Mouse (Mus musculus) CD4-positive, CD25-positive, alpha-beta regulatory T cell, adult 9 weeks (primary cell): ENCODE results near the gene Cep97. TPM values are rescaled to one million over a fixed set of nuclear protein-coding genes. Genes with fewer than 3 reads are reported as not detected.

Experiments used
- polyA plus RNA-seq: library from polyadenylated mRNA; unstranded; fragments of 100-300 nt; shearing (Covaris generic); gene quantifications from one replicate; pipeline ENCODE4 v1.2.1, GENCODE M21; 2017

The Cep97 gene
- polyA plus RNA-seq, result 45.2 TPM

DNA sequence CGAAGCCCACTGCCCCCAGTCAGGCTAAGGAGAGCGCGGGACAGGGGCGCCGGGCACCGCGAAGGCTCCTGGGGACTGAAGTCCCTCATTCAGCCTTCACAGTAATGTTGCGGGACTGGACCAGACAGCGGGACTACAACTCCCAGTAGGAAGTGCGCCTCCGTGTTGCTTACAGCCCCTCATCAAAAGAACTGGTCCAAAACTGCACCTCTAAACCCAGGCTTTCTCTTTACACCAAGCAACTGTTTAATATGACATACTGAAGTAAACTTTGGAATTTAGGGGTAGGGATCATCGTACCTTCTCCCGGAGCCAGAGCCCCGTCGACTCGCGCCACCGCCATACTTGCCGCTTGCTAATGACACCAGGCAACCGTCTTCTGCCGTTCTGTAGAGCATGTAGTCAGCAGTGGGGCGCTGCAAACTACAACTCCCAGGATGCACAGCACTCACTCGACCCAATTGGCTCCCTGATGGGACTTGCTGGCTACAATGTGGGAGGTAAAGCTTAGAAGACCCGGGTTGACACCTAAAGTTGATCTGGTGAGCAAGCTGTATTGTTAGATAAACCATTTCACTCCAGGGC, at the start of gene Cep97:
Gene Cep97, minus strand, starts transcription at position 403 of the 585 bp plus-strand sequence.

GRCm38 (mm10) chr16:55973431-55974255, 39.0 kb upstream of the Cep97 start, which contains the start of gene Zbtb11:
Gene Zbtb11 (plus strand): TSS chr16:55973883.

GRCm38 (mm10) chr16:55966212-55966871, 31.7 kb upstream of the Cep97 start, which contains the start of gene Rpl24:
Gene Rpl24 (plus strand): TSS chr16:55966275.

DNA sequence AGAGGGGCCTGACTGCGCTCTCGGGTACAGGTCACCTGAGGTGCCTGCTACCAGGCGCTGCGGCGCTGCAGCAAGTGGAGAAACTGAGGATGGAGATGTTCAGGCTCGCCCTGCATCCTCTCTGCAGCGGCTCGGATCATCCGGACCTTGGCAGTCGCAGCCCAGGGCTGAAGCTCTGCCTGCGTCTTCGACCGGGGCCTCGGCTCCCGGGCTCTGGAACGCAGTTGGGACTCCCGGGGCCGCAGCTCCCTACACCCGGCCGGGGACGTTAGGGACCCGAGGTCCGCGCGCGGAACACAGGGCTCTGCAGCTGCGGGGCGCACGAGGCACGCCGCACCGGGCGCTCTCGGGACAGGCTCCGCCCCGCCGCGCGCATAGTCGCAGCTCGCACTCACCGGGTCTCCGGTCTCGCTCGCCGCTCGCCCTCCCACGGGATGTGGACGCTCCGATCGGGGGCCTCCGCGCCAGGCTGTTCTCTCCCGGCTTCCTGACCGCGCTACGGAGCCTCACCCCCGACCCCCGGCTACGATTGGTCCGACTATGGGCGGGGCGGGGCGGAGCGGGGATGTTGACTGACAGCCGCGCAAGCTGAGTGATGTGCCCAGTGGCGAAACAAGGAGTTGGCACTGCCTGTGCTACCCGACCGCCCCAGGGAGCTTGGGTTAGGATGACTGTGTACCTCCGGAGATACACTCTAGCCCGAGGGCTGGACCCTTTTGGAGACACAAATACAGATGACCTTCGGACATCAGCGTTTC, 39.6 kb downstream of the Cep97 start, which contains the start of gene Nxpe3:
Gene Nxpe3, minus strand, starts transcription at position 393 of the 758 bp plus-strand sequence.

Other genes starting within 250 kb of the Cep97 start
- 27.1 TPM for gene Nfkbiz, start 96.0 kb downstream of the Cep97 start, polyA plus RNA-seq
- 41.1 TPM for gene Nxpe3, start 39.6 kb downstream of the Cep97 start, polyA plus RNA-seq
- 969 TPM for gene Rpl24, start 31.4 kb upstream of the Cep97 start, polyA plus RNA-seq
- gene Zbtb11, start 39.0 kb upstream of the Cep97 start, polyA plus RNA-seq, result 17.8 TPM
- 111 TPM for gene Pcnp, start 94.9 kb upstream of the Cep97 start, polyA plus RNA-seq
- 43.0 TPM for gene Trmt10c, start 103.0 kb upstream of the Cep97 start, polyA plus RNA-seq
- 71.7 TPM for gene Senp7, start 113.5 kb upstream of the Cep97 start, polyA plus RNA-seq